Mouse (Mus musculus) embryo, embryonic 11 days (tissue): ENCODE measurements around the gene Apom.
"Not testable (repeated sequence)": the region's sequence is repeated elsewhere in the genome, so short reads cannot be mapped to it uniquely, and the experiment has no call there.

Experiments used
- DNase-seq: peaks from one replicate; pipeline ENCODE4 v3.0.0-alpha.2; 2015

Gene Apom

GRCm38 (mm10) chr17:35126206-35126611 lies 5.6 kb downstream of the Apom start, which contains the start of gene D17H6S53E:
Gene D17H6S53E (plus strand): TSS chr17:35126373.
- DNase-seq, result peak; percentile 88

- DNase-seq, result no peak
Observed at GRCm38 (mm10) chr17:35125578-35125977, 6.3 kb downstream of the Apom start.

GRCm38 (mm10) chr17:35125081-35125480 lies 6.8 kb downstream of the Apom start:
- no peak for DNase-seq

- not testable (repeated sequence) for DNase-seq
Observed at GRCm38 (mm10) chr17:35124261-35124896, 7.5 kb downstream of the Apom start.

GRCm38 (mm10) chr17:35123287-35123686 lies 8.6 kb downstream of the Apom start:
- not testable (repeated sequence) for DNase-seq

- peak; percentile 79 for DNase-seq
Observed at GRCm38 (mm10) chr17:35121871-35122303, 10.0 kb downstream of the Apom start, which contains the start of gene Csnk2b. Gene Csnk2b (minus strand): TSS chr17:35122053.

- peak; percentile 100 for DNase-seq
Observed at GRCm38 (mm10) chr17:35121143-35121799, 10.6 kb downstream of the Apom start, which contains the start of gene Gpank1. Gene Gpank1 (plus strand): TSS chr17:35121455.

- no peak for DNase-seq
Observed at GRCm38 (mm10) chr17:35120745-35121142, 11.1 kb downstream of the Apom start.

- DNase-seq, result no peak
Observed at GRCm38 (mm10) chr17:35115046-35116019, 16.5 kb downstream of the Apom start, which contains the start of gene Ly6g5b. Gene Ly6g5b (minus strand): TSS chr17:35115428.

GRCm38 (mm10) chr17:35111774-35112173 lies 20.1 kb downstream of the Apom start:
- DNase-seq, result no peak

- no peak for DNase-seq
Observed at GRCm38 (mm10) chr17:35108097-35108496, 23.8 kb downstream of the Apom start, which contains the start of gene Ly6g5c. Gene Ly6g5c (plus strand): TSS chr17:35108279.

GRCm38 (mm10) chr17:35106522-35106921 lies 25.3 kb downstream of the Apom start:
- DNase-seq, result no peak

- DNase-seq, result peak; percentile 73
Observed at GRCm38 (mm10) chr17:35105740-35106389, 26.0 kb downstream of the Apom start.

- DNase-seq, result no peak
Observed at GRCm38 (mm10) chr17:35104754-35105153, 27.1 kb downstream of the Apom start.

- DNase-seq, result no peak
Observed at GRCm38 (mm10) chr17:35104079-35104478, 27.8 kb downstream of the Apom start.

GRCm38 (mm10) chr17:35103221-35103690 lies 28.6 kb downstream of the Apom start:
- DNase-seq, result no peak

- DNase-seq, result no peak
Observed at GRCm38 (mm10) chr17:35102299-35102698, 29.6 kb downstream of the Apom start.

- DNase-seq, result no peak
Observed at GRCm38 (mm10) chr17:35101161-35101560, 30.7 kb downstream of the Apom start.

GRCm38 (mm10) chr17:35100196-35100765 lies 31.6 kb downstream of the Apom start:
- no peak for DNase-seq

GRCm38 (mm10) chr17:35097164-35097655 lies 34.6 kb downstream of the Apom start:
- DNase-seq, result no peak

- no peak for DNase-seq
Observed at GRCm38 (mm10) chr17:35096597-35096996, 35.3 kb downstream of the Apom start.
